Mouse (Mus musculus) lung, postnatal 4 days (tissue): ENCODE measurements at regions not wholly inside any gene's neighbourhood (a gene's known extent, or its start where the extent isn't known, plus 50 kb on each side); places are given as distances from the start of the nearest gene placed in this dataset.

Source experiments
- DNase-seq, 2 experiments: peaks; one replicate each; pipeline ENCODE4 v3.0.0; 2021

GRCm38 (mm10) chr7:63811816-63812215 is 104.8 kb upstream of the E030018B13Rik start:
- no peak for DNase-seq

GRCm38 (mm10) chr7:63815531-63815930 is 101.1 kb upstream of the E030018B13Rik start:
- DNase-seq: no peak

GRCm38 (mm10) chr7:63816056-63816941 is 100.4 kb upstream of the E030018B13Rik start:
- peak; percentile 57 to 74 for DNase-seq

GRCm38 (mm10) chr7:63817476-63817875 is 99.2 kb upstream of the E030018B13Rik start:
- DNase-seq: no peak

- no peak for DNase-seq
Measured at GRCm38 (mm10) chr7:63818105-63818504, 98.6 kb upstream of the E030018B13Rik start.

- DNase-seq: no peak
Measured at GRCm38 (mm10) chr7:63820286-63820685, 96.4 kb upstream of the E030018B13Rik start.

GRCm38 (mm10) chr7:63822001-63822400 is 94.7 kb upstream of the E030018B13Rik start:
- no peak for DNase-seq

- peak; percentile 60 to 74 for DNase-seq
Measured at GRCm38 (mm10) chr7:63824009-63824408, 92.6 kb upstream of the E030018B13Rik start.

- DNase-seq: no peak
Measured at GRCm38 (mm10) chr7:63829362-63829920, 87.2 kb upstream of the E030018B13Rik start.

- no peak for DNase-seq
Measured at GRCm38 (mm10) chr7:63833676-63834075, 83.0 kb upstream of the E030018B13Rik start.

- no peak for DNase-seq
Measured at GRCm38 (mm10) chr7:63835958-63836357, 80.7 kb upstream of the E030018B13Rik start.
